Mouse (Mus musculus) neutrophil, adult 5-6 weeks (primary cell): ENCODE results near the gene Klk14. TPM values are rescaled to one million over a fixed set of nuclear protein-coding genes. Genes with fewer than 3 reads are reported as not detected.
"Not testable (repeated sequence)": the region's sequence is repeated elsewhere in the genome, so short reads cannot be mapped to it uniquely, and the experiment has no call there.

Experiments used
- ATAC-seq: fragments of 151-379, 151-347 bp; 2 replicates; pipeline ENCODE4 v1.8.0; 2017; ENCODE audit warnings: mild to moderate bottlenecking, moderate TSS enrichment; ENCODE audit not compliant: insufficient number of reproducible peaks, poor library complexity, low FRiP score, severe bottlenecking; ENCODE audit errors: extremely low read depth
- total RNA-seq: library from RNA; stranded (forward); fragments of 200-1000 nt; gene quantifications from 2 replicates; pipeline ENCODE4 v1.2.3, GENCODE M21; 2017

Gene Klk14
- not detected in 2 replicates for total RNA-seq

DNA sequence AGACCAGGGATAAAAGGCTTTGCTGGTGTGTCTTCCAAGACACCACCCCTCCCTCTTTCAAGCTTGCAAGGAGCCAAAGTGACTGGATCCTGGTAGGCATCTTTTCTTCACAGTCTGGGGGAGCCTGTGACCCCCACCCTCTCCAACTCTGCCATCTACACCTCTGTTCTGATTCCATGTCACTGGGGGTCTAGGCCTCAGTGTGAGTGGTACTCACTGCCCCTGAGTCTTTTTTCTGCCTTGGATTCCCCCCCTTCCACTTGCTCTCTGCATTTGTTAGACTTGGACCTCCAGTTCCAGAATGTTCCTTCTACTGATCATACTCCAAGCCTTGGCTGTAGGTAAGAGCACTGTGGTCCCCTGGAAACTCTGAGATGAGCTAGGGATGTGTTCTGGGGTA, at the start of gene Klk14:
TSS of gene Klk14 (plus strand) at position 301 of the 400 bp plus-strand sequence.
- no peak for ATAC-seq

DNA sequence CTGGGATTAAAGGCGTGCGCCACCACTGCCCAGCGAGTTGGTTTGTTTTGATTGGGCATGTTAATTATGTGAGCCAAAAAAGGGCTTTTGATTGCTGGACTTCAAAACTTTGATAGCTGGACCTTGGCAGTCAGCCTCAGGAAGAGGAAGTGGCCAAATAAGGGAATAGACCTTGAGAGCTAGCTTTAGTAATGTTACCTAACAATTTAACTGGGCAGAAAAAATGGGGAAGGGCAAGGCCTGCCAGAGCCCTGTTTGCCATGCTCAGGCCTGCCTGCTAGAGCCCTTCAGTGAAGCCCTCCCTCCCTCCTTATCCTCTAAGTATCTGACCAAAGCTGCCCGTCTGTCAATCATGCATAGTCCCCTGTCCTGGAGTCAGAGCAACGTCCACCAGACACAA, 47.6 kb upstream of the Klk14 start:
- ATAC-seq, result peak; percentile 80

DNA sequence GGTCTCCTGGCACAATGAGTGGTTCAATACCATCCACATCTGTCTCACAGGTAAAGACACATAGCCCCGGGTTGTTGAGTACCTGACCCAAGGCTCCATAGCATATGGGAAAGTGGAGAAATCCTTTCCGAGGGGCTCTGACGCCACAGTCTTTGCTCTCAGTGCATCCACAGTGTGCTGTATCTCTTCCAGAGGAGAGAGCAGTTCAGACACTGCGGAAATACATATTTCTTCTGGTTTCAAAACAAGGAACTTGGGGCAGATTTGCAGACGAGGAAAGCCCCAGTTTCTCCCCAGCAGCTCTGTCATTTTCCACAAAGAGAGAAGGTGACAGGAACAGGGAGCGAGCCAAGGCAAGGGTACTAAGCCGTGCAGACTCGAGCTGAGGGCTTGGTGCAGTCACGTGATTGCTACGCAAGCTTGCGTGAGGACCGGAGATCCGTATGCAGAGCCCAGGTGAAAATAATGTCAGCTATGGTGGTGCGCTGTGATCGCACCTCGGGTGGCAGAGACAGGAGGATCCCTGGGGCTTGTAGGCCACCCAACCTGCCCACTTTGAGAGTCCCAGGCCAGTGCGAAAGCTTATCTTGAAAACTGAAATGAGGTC, 47.1 kb upstream of the Klk14 start:
- no peak for ATAC-seq

DNA sequence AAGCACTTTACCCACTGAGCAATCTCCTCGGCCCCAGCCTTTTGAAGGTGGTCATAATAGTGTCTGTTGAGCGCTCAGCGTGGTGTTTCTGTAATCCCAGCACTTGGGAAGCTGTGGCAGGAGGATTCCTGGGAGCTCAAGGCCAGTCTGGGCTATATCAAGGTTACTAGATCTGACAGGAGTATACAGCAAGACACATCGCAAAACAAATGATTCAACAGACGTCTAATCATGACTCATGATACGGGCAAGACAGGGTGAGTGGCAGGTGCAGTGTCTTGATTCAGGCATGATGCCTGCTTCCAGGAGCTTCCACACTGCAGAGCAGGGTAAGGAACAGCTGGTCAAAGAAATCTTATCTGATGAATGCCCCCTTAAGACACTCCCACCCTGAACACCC, 37.5 kb upstream of the Klk14 start:
- ATAC-seq, result no peak

DNA sequence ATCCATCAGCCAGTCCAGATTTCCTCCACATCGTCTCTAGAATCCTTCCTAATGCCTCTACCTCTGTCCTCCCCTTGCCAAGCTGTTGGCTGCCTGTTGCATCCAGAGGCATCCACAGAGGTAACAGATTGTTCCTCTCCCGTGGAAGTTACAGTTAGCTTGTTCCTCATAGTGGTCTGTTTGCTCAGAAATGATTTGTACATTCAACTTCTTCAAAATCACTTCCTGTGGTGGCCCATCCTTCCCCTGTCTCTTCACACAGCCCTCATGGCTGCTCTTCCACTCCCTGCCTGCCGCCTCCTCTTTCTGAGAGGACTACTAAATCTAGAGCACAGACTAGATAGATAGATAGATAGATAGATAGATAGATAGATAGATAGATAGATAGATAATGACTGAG, 35.7 kb upstream of the Klk14 start:
- ATAC-seq, result peak; percentile 71

DNA sequence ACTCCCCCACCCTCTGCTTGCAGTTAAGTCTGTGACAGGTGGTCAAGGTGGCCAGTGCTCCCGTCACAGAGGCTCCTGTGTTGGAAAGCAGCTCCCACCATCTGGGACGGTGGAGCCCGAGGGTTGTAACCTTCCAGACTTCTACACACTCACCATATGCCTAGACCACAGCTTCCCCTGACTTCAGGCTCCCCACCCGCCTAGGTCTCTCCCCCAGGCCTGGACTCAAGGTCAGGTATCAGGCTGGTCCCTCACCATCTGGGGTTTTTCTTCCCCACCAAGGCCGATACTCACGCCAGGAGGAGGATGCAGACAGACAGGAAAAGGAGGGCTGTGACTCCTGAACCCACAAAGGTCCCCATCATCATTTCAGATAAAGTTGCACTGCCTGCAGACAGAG, 34.0 kb upstream of the Klk14 start:
- no peak for ATAC-seq

DNA sequence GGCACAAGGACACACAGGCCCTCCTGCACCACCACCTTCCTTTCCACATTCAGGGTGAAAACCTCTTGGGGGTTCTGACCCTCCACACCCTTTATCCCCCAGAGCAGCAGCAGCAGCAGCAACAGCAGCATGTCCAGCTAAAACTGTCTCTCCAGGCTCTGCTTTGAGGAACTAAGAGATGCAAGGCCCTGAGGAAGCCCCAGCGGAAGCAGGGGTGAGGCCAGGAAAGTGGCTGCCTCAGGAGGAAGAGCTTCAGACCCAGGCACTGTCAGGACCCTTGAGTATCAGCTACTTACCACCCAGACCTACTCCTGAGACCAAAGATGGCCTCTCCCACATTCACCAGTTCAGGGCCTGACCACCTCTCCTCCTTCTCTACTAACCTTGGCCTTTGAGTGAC, 30.2 kb upstream of the Klk14 start, which contains the start of gene Siglece:
TSS of gene Siglece (minus strand) at position 160 of the 400 bp plus-strand sequence.
- 0 out of 2 replicates have a peak, but pooled peaks have one; percentile 34 for ATAC-seq

DNA sequence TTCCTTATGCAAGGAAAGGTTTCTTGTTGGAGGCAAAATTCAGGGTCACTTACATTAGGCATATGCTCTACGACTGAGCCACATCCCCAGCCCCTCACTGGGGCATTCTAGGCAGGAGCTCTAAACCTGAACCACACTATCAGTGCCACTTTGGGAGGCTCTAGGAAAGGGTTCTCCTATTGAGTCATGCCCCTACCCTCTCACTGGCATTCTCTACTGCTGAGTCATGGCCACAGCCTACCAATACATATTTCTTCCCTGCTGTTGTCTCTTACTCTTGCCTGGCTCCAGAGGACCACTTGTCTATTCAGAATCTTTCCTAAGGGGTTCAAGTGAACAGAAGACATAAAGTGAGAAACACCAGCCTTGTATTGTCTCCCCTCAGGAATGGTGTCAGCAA, 27.4 kb upstream of the Klk14 start:
- no peak; the same call in 1 of the 2 replicates for ATAC-seq

DNA sequence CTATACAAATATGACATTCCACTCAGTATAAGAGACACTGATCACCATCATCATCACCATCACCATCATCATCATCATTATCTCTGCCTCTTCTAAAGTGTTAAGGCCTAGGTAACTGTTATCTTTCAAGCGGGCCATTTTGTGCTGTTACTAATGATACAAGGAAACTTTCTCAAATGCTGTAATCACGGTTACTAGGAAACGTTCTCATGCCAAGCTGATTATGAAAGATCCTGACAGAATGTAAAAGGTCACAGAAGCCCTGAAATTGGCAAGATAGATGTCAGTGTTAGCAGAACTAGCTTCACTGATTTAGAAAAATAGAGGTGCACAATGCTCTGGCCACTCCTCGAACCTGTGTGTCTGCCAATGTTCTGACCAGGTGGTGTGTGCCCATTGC, 23.0 kb upstream of the Klk14 start:
- ATAC-seq, result not testable (repeated sequence)

DNA sequence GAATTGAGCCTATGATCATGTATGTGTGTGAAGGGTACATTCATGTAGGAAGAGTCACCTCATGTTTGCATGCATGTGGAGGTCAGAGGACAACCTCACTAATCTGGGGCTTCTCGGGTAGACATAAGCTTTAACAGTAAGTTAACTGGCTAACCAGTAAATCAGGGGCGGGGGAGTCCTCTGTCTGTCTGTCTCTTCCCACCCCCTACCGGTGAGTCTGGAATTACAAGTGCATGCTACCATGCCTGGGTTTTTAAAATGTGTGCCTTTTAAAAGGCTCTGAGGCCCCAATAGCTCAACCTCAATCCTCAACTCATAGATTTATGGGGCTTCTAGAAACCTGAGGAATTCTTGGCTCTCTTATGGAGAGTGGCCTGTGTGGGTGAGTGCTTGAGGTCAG, 21.6 kb upstream of the Klk14 start:
- peak; percentile 55; the same call in 1 of the 2 replicates for ATAC-seq

DNA sequence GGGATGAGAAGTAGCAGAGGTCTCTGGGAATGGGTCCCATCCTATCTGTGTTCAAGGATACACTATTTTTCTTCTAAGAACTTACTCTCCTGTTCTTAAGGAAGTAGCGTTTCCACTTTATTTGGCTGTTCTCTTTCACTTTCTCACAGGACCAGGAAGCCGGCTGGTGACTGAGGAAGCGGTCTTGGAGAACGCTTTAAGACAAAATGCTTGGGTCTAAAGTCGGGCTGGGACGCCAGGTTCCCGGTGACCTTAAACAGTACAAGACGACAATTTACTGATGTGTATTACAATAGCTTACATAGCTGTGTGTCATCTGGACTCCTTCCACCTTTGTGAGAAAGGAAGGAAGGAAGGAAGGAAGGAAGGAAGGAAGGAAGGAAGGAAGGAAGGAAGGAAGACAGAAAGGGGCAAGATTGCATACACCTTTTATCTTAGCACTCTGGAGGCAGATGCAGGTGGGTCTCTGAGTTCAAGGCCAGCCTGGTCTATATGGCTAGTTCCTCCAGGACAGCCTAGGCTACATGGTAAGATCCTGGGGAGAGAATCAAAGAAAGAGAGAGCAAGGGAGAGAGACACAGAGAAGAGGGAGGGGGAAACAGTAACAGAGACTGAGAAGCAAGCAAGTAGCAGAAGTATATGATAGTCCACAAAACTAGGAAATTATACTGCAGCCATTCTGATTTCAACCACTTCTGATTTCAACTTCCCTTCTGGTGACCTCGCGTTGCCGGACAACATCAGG, 19.0 kb upstream of the Klk14 start:
- ATAC-seq, result no peak

DNA sequence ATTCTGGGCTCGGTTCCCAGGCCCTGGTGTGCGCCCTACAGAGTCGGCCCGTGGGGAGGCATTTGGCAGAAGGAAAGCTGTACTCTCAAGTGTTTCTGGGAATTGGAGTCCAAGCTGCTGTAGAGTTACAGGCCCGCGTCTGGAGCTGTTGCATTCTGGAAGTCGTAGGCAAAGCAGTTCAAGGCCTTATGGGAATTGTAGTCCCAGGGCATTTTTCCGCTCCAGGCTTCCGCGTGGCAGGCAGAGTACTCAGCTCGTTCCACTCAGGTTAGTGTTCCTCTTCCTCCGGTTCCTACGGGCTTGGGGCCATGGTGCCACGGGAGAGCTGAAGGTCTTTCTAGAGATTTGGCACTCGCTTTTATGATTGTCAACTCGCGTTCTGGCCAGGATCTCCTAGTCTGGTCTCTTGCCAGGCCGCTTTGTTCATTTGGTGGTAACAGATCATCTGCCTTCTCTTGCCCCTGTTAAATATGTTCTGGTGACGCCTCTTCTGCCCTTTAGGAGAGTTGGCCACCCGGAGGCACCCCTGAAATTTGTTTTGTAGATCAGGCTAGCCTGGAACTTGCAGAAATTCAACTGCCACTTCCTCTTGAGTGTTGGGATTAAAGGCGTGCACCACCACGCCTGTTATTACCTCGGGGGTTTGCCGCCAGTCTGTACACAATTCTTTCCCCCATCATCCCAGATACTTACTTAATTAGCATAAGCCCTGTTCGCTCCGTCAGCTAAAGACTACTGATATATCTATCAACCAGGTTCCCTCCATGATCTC, 18.2 kb upstream of the Klk14 start, which contains the start of gene Ctu1:
TSS of gene Ctu1 (plus strand) at position 208 of the 772 bp plus-strand sequence.
- ATAC-seq, result peak; percentile 89

DNA sequence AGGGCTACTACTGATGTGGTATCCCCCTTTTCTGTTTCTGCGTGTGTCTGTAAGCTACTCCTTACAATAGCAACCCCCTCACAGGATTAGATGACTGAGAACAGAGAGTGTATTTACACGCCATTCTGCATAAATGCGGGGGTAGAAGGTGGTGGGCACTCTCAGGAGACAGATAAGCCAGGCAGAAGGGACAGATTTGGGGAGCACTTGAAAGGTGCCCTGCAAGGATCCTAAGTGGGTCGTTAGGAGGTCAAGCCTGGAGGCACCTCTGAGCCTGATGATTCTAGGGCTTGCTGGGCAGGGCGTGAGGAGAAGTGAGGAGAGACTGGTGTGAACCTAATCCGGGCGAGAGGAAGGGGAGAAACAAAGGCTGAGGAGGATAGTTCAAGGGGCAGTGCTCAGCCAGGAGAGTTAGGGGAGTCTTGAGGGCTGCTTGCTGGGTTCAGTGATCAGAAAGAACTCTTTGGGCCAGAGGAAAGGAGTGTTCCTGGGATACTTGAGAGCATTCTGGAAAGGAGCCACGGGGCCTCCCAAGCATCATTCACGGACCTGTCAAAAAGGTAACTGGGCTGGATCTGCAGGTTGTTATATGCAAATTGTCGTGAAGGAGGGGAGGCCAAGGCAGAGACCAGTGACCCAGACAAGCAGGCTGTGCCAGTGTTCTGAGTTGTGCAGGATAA, 17.5 kb upstream of the Klk14 start:
- no peak for ATAC-seq

DNA sequence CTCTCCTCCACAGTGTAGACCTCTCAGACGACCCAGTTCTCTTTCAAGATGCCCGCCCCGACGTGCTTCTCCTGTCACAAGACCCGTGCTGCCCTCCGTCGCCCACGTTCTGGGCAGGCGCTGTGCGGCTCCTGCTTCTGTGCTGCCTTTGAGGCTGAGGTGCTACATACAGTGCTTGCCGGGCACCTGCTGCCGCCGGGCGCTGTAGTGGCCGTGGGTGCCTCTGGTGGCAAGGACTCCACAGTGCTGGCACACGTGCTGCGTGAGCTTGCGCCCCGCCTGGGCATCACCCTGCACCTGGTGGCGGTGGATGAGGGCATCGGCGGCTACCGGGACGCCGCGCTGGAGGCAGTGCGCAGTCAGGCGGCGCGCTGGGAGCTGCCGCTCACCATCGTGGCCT, 15.1 kb upstream of the Klk14 start:
- ATAC-seq, result no peak

DNA sequence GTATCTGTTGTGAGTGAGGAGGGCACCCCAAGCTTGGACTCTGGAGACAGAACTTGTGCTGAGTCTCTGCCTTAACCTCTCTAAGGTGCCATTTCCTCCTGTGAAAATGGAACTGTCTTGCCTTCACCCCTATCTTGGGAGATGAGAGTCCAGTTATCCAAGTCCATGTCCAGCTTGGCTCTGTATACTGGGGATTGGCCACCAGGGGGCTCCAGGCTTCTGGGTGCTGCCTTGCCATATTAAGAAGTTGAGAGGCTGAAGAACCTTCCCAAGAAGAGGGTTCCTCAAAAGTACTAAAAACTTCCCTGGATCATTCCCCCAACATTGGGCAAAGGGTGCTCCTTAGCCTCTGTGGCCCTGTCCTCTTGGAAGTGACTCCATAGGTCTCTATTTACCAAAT, 11.7 kb upstream of the Klk14 start:
- no peak for ATAC-seq

DNA sequence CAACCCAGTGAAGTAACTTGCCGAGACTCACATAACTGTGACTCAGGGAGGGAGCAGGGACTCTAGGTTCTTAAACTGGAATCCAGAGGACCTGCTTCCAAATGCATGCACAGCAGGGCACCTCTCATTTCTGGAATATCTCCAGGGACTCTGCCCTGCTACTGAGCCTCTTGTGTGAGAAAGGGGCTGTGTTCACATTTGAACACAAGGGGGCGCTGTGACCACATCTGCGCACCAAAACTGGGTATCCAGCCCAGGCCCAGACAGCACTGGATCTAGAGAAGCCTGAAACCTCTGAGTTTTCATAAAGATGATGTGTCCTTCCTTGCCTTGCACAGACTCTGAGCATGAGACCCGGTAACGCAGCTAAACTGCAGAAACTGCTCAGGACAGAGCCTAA, 9.3 kb upstream of the Klk14 start:
- ATAC-seq, result peak; percentile 69; the same call in 1 of the 2 replicates

DNA sequence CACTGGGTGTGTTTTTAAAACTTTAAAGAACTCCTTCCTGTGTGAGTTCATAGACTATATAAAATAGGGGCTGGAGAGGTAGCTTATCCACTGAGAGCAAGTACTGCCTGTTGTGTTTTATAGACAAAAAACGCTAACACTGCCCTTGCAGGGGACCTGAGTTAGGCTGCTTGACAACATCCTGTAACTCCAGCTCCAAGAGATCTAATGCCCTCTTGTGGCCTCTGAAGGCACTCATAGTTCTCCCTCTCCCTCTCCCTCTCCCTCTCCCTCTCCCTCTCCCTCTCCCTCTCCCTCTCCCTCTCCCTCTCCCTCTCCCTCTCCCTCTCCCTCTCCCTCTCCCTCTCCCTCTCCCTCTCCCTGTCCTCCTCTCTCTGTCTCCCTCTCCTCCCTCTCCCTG, 7.7 kb upstream of the Klk14 start:
- ATAC-seq, result not testable (repeated sequence)

DNA sequence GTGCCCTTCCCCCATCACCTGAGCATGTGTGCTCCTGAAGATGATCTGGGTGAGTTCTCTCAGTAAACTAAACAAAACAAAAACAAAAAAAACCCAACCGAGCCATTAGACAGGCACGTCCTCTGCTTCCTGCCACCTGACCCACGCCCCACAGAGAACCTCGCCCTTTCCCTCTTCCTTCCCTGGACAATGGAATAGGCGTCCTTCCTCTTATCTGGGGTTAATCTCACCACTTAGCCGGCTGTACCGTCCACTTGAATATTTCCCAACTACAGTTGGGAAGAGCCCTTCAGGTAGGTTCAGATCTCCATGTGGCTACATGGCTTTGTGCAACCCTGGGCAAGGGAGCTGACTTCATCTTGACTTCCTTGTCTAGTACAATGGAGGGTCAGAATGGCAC, 5.1 kb upstream of the Klk14 start:
- no peak for ATAC-seq

DNA sequence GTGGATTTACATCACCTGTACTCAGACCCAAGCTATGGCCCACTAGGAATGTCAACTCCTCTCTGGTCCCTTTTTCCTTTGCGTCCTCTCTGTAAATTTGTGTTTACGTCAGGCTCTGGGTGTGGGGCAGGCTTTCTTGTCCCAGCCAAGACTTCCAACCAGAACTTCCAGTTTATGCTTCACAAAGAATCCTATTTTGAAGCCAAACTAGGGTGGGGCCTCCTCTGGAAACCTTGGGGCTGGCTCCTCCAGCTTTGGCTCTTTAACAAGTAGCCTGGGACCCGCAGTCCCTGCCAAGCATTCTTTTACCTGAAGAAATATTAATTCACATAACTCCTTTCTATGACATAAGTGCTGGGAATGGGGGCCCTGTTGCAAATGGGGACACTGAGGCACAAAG, 19.8 kb downstream of the Klk14 start:
- no peak for ATAC-seq
